Mouse (Mus musculus): ENCODE measurements around the gene Krtap29-1.
A peak's percentile ranks its signal among the peaks of the same experiment; 100 is the strongest.

The Krtap29-1 gene

GRCm38 (mm10) chr11:99978953-99979352 is at the start of gene Krtap29-1:
Gene Krtap29-1 (minus strand): TSS chr11:99979053.
- DNase-seq (ENCODE audit: low read depth, low spot score), result no peak

GRCm38 (mm10) chr11:100021438-100021837 is 42.6 kb upstream of the Krtap29-1 start:
- no peak for DNase-seq (ENCODE audit: low read depth, low spot score)

GRCm38 (mm10) chr11:100019466-100019865 is 40.6 kb upstream of the Krtap29-1 start:
- no peak for DNase-seq (ENCODE audit: low read depth, low spot score)

- DNase-seq (ENCODE audit: low read depth, low spot score), result no peak
These were observed 37.3 kb upstream of the Krtap29-1 start, which contains the start of gene Krt33a for GRCm38 (mm10) chr11:100016112-100016511. Gene Krt33a (minus strand): TSS chr11:100016212.

- DNase-seq (ENCODE audit: low read depth, low spot score), result no peak
These were observed 34.9 kb upstream of the Krtap29-1 start for GRCm38 (mm10) chr11:100013691-100014171.

DNA sequence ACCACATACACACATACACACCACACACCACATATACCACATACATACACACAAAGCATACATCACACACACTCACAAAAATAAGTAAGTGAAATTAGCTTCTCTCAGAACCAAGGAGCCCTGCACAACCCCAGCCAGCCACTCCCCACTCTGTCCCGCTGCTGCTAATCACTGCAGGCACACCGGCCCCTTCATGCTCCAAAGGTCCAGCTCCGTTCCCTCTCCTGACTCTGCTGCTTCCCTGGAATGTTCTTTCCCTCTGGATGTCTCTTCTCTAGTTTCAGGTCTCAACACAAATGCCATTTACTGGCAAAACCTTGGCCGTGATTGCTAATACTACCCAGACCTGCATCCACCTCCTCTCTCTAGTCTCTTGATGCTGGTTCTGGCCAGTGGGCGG is 31.8 kb upstream of the Krtap29-1 start:
- no peak for DNase-seq (ENCODE audit: low read depth, low spot score)

- no peak for DNase-seq (ENCODE audit: low read depth, low spot score)
These were observed 29.5 kb upstream of the Krtap29-1 start for GRCm38 (mm10) chr11:100008336-100008735.

DNA sequence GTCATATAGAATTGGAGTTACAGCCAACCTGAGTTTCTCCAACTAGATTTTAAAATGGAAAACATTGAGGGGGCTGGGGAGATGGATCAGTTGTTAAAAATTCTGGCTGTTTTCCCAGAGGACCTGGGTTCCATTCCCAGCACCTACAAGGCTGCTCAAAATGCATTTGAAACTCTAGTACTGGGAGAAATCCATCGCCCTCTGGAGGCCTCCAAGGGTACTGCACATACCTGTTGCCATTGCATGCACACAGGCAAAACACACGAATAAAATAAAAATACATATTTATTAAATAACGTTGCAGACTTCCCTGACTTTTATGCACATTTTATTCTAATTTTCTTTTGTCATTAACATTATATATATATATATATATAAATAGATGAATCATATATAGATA is 27.8 kb upstream of the Krtap29-1 start:
- DNase-seq (ENCODE audit: low read depth, low spot score), result no peak

GRCm38 (mm10) chr11:100005905-100006304 is 27.1 kb upstream of the Krtap29-1 start:
- DNase-seq (ENCODE audit: low read depth, low spot score), result no peak

- DNase-seq (ENCODE audit: low read depth, low spot score), result peak; percentile 45
These were observed 26.0 kb upstream of the Krtap29-1 start for GRCm38 (mm10) chr11:100004846-100005245.

DNA sequence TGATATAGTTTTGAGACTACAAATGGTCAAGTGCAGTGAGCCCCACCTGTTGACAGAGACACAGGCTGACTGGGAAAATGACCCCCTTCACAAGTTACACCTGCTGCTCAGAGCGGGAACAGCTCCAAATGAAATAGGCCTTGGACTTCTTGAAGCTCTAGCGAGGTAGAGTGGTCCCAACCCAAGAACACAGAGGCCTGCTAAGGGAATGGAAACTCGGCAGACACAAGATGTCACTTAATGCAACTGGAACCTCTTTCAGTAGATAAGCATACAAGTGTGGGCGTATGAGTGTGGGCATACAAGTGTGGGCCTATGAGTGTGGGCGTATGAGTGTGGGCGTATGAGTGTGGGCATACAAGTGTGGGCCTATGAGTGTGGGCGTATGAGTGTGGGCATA is 20.2 kb upstream of the Krtap29-1 start:
- DNase-seq (ENCODE audit: low read depth, low spot score), result no peak

GRCm38 (mm10) chr11:99994384-99994661 is 15.5 kb upstream of the Krtap29-1 start:
- no peak for DNase-seq (ENCODE audit: low read depth, low spot score)

- DNase-seq (ENCODE audit: low read depth, low spot score), result peak; percentile 27
These were observed 14.9 kb upstream of the Krtap29-1 start, which contains the start of gene Krtap17-1 for GRCm38 (mm10) chr11:99993620-99994383. Gene Krtap17-1 (minus strand): TSS chr11:99993994.

DNA sequence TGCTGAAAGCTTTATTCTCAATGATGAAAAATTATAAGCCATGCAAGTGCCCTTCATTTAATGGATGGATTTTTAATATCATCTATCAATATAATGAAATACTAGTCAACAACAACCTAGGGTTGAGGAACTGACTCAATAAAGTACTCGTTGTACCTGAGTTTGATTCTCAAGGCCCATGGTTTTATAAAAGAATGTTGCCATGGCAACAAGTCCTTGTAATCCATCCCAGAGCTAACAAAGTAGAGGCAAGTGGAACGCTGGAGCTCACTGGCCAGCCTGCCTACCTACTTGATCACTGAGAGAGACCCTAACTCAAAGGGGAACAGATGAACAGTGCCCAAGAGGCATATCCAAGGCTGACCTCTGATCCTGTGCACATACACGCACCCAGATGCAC is 11.7 kb upstream of the Krtap29-1 start:
- DNase-seq (ENCODE audit: low read depth, low spot score), result no peak

DNA sequence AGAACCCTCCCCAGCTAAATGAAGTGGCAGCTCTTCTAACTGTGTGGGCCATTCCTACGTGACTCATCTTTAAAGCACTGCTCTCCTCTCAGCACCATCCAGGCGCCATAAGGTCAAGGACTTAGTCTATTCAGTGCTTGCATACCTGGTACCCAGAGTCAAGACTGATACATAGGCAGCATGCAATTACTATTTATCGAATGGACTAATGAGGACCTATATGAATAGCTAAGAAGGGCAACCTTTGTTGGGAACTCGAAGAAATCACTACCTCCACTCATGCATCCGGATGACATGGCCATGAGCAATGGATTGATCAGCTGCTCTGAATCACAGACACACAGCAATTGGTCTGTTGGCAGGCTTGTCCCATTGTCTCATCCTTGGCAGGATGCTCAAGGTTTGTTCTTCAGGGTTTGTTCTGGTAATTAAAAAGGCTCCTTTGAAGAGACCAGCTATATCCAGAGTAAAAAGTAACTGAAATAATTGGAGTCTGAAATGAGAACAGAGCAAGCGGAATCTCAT is 11.1 kb upstream of the Krtap29-1 start:
- DNase-seq (ENCODE audit: low read depth, low spot score), result no peak

DNA sequence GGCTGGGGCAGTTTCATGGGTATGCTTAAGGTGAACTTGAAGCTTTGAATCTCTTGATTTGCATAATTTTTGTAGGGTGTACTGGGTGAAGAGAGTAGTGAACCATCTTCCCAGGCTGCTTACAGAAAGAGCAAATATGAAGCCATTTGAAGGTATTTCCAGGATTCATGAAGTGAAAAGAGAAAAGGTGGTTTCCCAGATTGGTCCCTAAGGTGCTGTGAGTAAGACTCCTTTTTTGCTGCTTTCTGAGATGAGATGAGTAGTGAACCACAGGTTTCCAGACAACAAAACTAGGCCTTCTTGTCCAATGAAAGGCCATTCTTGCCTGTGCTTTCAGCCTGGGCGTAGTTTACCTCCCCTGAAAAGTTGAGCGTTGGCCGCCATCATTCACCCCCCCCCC is 9.7 kb upstream of the Krtap29-1 start:
- no peak for DNase-seq (ENCODE audit: low read depth, low spot score)

- no peak for DNase-seq (ENCODE audit: low read depth, low spot score)
These were observed 7.4 kb upstream of the Krtap29-1 start, which contains the start of gene Krtap16-1 for GRCm38 (mm10) chr11:99986180-99986647. Gene Krtap16-1 (minus strand): TSS chr11:99986597.

GRCm38 (mm10) chr11:99985291-99986092 is 6.6 kb upstream of the Krtap29-1 start:
- DNase-seq (ENCODE audit: low read depth, low spot score), result no peak

- DNase-seq (ENCODE audit: low read depth, low spot score), result no peak
These were observed 4.6 kb upstream of the Krtap29-1 start for GRCm38 (mm10) chr11:99983442-99983841.

GRCm38 (mm10) chr11:99982731-99983130 is 3.9 kb upstream of the Krtap29-1 start:
- DNase-seq (ENCODE audit: low read depth, low spot score), result no peak

DNA sequence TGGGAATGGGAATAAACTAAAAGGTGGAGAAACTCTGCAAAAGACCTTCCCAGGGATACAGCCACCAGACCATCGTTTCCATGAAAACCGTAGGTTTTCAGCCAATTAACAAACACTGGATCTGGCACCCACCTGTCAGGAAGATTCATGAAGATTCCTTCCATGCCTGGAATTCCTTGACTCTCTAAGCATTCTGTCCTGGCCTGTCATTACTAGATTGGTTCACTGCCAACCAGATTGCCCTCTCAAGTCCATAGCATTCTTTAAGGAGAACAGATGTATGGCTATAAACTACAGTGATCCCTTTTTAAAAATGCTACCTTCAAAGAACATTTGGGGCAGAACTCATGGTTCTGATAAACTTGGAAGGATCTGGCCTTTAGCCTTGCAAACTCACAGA is 12.9 kb downstream of the Krtap29-1 start:
- DNase-seq (ENCODE audit: low read depth, low spot score), result peak; percentile 9

DNA sequence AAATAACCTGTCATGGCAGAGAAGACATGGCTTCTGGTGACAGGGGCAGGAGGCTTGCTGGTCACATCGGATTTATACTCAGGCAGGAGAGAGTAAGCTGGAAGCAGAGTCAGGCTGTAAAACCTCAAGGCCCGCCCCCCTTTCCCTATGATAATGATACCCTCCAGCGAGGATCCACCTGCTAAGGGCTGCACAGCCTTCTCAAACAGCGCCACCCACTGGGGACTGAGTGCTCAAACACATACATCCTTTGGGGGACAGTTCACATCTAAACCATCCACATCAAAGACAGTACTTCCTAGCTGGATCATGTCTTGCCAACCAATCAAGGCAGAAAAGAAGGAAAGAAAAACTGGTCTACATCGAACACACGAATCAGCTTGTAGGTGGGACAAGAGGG is 14.6 kb downstream of the Krtap29-1 start:
- no peak for DNase-seq (ENCODE audit: low read depth, low spot score)

Data from forelimb bud, embryonic 11.5 days (tissue).